Mouse (Mus musculus): ENCODE measurements around the gene Nek6.

- no peak for TF ChIP-seq POLR2A (IDR thresholded peaks at IDR 0.05; ENCODE audit: control insufficient read depth, extremely low read depth, insufficient read depth, low read length, poor library complexity)
- no peak for TF ChIP-seq CTCF (IDR thresholded peaks at IDR 0.05; ENCODE audit: borderline replicate concordance, control insufficient read depth, extremely low read depth, insufficient read depth, low read length, poor library complexity)
Measured at GRCm38 (mm10) chr2:38509004-38509719, 2.3 kb upstream of the Nek6 start.

Measured in thymus, adult 2 months (tissue).